Mouse (Mus musculus) adrenal gland, adult 18-20 months (tissue): Measurements from ENCODE around the gene Zfp12. TPM values are rescaled to one million over a fixed set of nuclear protein-coding genes. Genes with fewer than 3 reads are reported as not detected.

Source experiments
- total RNA-seq, 2 experiments: library from RNA; stranded (reverse); gene quantifications; 1 replicate in 1 of 2; 2 replicates in 1 of 2; pipeline ENCODE4 v1.2.3; 2021

Zfp12 gene
- total RNA-seq, 2 experiments from 2014 or later = 21.2 to 22.1 TPM

Other genes starting within 250 kb of the Zfp12 start
- 10 to 100 TPM; 33.6 to 44.9 TPM for gene Rnf216, start 122.2 kb upstream of the Zfp12 start, total RNA-seq
- not detected for gene Olfr718-ps1, start 87.6 kb upstream of the Zfp12 start, total RNA-seq
- 10 to 100 TPM in 1 of 2 experiments, 1 to 10 TPM in 1; 9.7 to 10.8 TPM for gene Rbak, start 54.4 kb upstream of the Zfp12 start, total RNA-seq
- gene Spdye4b, start 54.1 kb upstream of the Zfp12 start, total RNA-seq = not detected
- not detected for gene Spdye4a, start 8.3 kb upstream of the Zfp12 start, total RNA-seq
- gene Zfp316, start 34.9 kb downstream of the Zfp12 start, total RNA-seq = 1 to 10 TPM; 6.1 to 7.7 TPM
- gene Zfp853, start 58.5 kb downstream of the Zfp12 start, total RNA-seq = under 1 TPM; 0.17 to 0.38 TPM
- 10 to 100 TPM; 22.9 to 34.2 TPM for gene E130309D02Rik, start 80.2 kb downstream of the Zfp12 start, total RNA-seq
- gene Zdhhc4, start 94.1 kb downstream of the Zfp12 start, total RNA-seq = 10 to 100 TPM; 60.7 to 68.5 TPM
- gene Grid2ip, start 122.2 kb downstream of the Zfp12 start, total RNA-seq = under 1 TPM; 0.26 to 0.36 TPM
- gene Kdelr2, start 168.7 kb downstream of the Zfp12 start, total RNA-seq = 100 to 1,000 TPM in 1 of 2 experiments, 10 to 100 TPM in 1; 95.7 to 104 TPM
- gene Daglb, start 229.4 kb downstream of the Zfp12 start, total RNA-seq = 10 to 100 TPM; 14.8 to 18.6 TPM